22 mouse cellular contexts compared by ENCODE assay signal in the genomic region with DNA sequence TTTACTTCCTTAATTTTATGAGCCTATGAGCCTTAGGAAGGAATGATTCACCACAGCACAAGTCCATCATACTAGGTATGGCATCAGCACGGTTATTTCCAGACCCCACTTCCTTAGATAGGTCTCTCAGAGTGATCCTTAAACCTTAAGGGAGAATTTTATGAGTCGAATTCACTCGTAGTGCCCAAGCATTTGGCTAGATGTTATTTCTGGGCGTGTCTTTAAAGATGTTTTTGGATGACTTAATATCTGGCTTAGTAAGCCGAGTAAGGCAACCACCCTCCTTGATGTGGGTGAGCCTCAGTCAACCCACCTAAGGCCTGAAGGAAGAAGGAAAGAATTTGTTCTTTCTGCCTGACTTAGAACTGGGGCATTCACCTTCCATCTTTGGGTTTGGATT.
DNase-seq lines count a peak whose midpoint lies in the region; ATAC-seq and TF ChIP-seq lines count a peak whose summit lies in the region.
"Had no signal": no experiment of that assay in that cellular context is flagged by ENCODE, and none has a peak within 500 bp of the region (broad histone marks: within the 10 kb centered on the region; RNA-seq: fewer than 3 reads in every experiment).

No protein-coding gene starts in this region.

- no peak overlapping the region for H3K9ac ChIP-seq in midbrain, embryonic 15.5 days
- H3K9ac ChIP-seq: embryonic facial prominence, embryonic 13.5 days; embryonic facial prominence, embryonic 15.5 days; forebrain, embryonic 12.5 days had no signal

- no peak for TF ChIP-seq CTCF in layer of hippocampus, adult 2 months (conservative IDR thresholded peaks at IDR 0.05)

- no peak overlapping the region for H3K27ac ChIP-seq in midbrain, embryonic 15.5 days
- no peak overlapping the region for H3K27ac ChIP-seq in layer of hippocampus, adult 2 months
- H3K27ac ChIP-seq: embryonic facial prominence, embryonic 13.5 days; embryonic facial prominence, embryonic 15.5 days; forebrain, embryonic 10.5 days; forebrain, embryonic 12.5 days had no signal

- no peak overlapping the region for H3K4me3 ChIP-seq in midbrain, embryonic 15.5 days
- H3K4me3 ChIP-seq in layer of hippocampus, adult 2 months, result no peak overlapping the region
- H3K4me3 ChIP-seq: embryonic facial prominence, embryonic 13.5 days; embryonic facial prominence, embryonic 15.5 days; erythroblast, embryonic 14.5 days; forebrain, embryonic 10.5 days; forebrain, embryonic 12.5 days had no signal

- peak; percentile 45 for DNase-seq in heart, adult 11 months
- DNase-seq in heart, adult 8-10 months (ENCODE audit: low spot score), result no peak
- peak; percentile 14 for DNase-seq in adipocyte (ENCODE audit: low spot score)
- DNase-seq in layer of hippocampus, adult 2 months (ENCODE audit: low spot score in 2 of 2), result no peak
- DNase-seq: adrenal gland, adult 2 months; adrenal gland, postnatal 10 days; adrenal gland, postnatal 36 days; cerebellum, adult 18-20 months; cerebellum, adult 8-10 months; cerebellum, adult 9-11 months; cerebellum, postnatal 36 days; embryo, embryonic 11 days had no signal

- no peaks in the 10 kb centered on the region for H3K36me3 ChIP-seq in midbrain, embryonic 15.5 days (replicated peaks)
- H3K36me3 ChIP-seq: embryonic facial prominence, embryonic 13.5 days; embryonic facial prominence, embryonic 15.5 days; forebrain, embryonic 10.5 days; forebrain, embryonic 12.5 days had no signal

- H3K4me2 ChIP-seq in midbrain, embryonic 15.5 days, result no peak overlapping the region
- H3K4me2 ChIP-seq: embryonic facial prominence, embryonic 13.5 days; embryonic facial prominence, embryonic 15.5 days; forebrain, embryonic 12.5 days had no signal

- H3K4me1 ChIP-seq in midbrain, embryonic 15.5 days, result no peaks in the 10 kb centered on the region

- no peaks in the 10 kb centered on the region for H3K9me3 ChIP-seq in midbrain, embryonic 15.5 days
- H3K9me3 ChIP-seq: embryonic facial prominence, embryonic 15.5 days; forebrain, embryonic 10.5 days; forebrain, embryonic 12.5 days had no signal

- H3K27me3 ChIP-seq in midbrain, embryonic 15.5 days (replicated peaks), result no peaks in the 10 kb centered on the region
- H3K27me3 ChIP-seq: embryonic facial prominence, embryonic 13.5 days; embryonic facial prominence, embryonic 15.5 days; forebrain, embryonic 12.5 days; Patski had no signal

- WGBS in midbrain, embryonic 15.5 days, result 87% methylated on average over 5 of the region's 5 CpGs

- no peak for ATAC-seq in midbrain, embryonic 15.5 days (replicated peaks)
- ATAC-seq: activated CD4-positive, CD25-positive, alpha-beta regulatory T cell, adult 4 months; forebrain, embryonic 14.5 days; forebrain, embryonic 16.5 days; Patski had no signal

Comparison
In these comparisons a context has a peak if more than half of its experiments do, and no peak if none do; other contexts are left out.
1. DNase-seq: peak in heart, adult 11 months (single experiment) and adipocyte (single experiment); none in heart, adult 8-10 months (single experiment) and layer of hippocampus, adult 2 months (0 of 2).